Mouse (Mus musculus) lung, postnatal 4 days (tissue): ENCODE results near the gene Wwox.

Experiments used
- DNase-seq, 2 experiments: peaks; one replicate each; pipeline ENCODE4 v3.0.0; 2021

Wwox gene

GRCm38 (mm10) chr8:114604315-114604714 lies 164.9 kb downstream of the Wwox start:
- no peak for DNase-seq

- DNase-seq = no peak
Observed at GRCm38 (mm10) chr8:114605651-114606050, 166.2 kb downstream of the Wwox start.

- DNase-seq = no peak
Observed at GRCm38 (mm10) chr8:114609330-114609729, 169.9 kb downstream of the Wwox start.

- no peak for DNase-seq
Observed at GRCm38 (mm10) chr8:114611075-114611474, 171.6 kb downstream of the Wwox start.

- no peak for DNase-seq
Observed at GRCm38 (mm10) chr8:114612091-114612490, 172.6 kb downstream of the Wwox start.

- DNase-seq = no peak
Observed at GRCm38 (mm10) chr8:114615413-114615812, 176.0 kb downstream of the Wwox start.

- DNase-seq = peak; percentile 36 to 49
Observed at GRCm38 (mm10) chr8:114615908-114616307, 176.5 kb downstream of the Wwox start.

- no peak for DNase-seq
Observed at GRCm38 (mm10) chr8:114618908-114619508, 179.6 kb downstream of the Wwox start.

- DNase-seq = no peak
Observed at GRCm38 (mm10) chr8:114625402-114625801, 185.9 kb downstream of the Wwox start.

- DNase-seq = no peak
Observed at GRCm38 (mm10) chr8:114626897-114627296, 187.4 kb downstream of the Wwox start.

- no peak for DNase-seq
Observed at GRCm38 (mm10) chr8:114629719-114630118, 190.3 kb downstream of the Wwox start.

- DNase-seq = no peak
Observed at GRCm38 (mm10) chr8:114631087-114631486, 191.6 kb downstream of the Wwox start.

- no peak for DNase-seq
Observed at GRCm38 (mm10) chr8:114634151-114634550, 194.7 kb downstream of the Wwox start.

- DNase-seq = no peak
Observed at GRCm38 (mm10) chr8:114634669-114635410, 195.4 kb downstream of the Wwox start.

- no peak for DNase-seq
Observed at GRCm38 (mm10) chr8:114636376-114636775, 196.9 kb downstream of the Wwox start.

- DNase-seq = no peak
Observed at GRCm38 (mm10) chr8:114641809-114642208, 202.4 kb downstream of the Wwox start.

GRCm38 (mm10) chr8:114650789-114651188 lies 211.3 kb downstream of the Wwox start:
- no peak for DNase-seq

- peak; percentile 31 to 40 for DNase-seq
Observed at GRCm38 (mm10) chr8:114657789-114658188, 218.3 kb downstream of the Wwox start.

- no peak for DNase-seq
Observed at GRCm38 (mm10) chr8:114658475-114658874, 219.0 kb downstream of the Wwox start.

- DNase-seq = no peak
Observed at GRCm38 (mm10) chr8:114663053-114663452, 223.6 kb downstream of the Wwox start.

GRCm38 (mm10) chr8:114665521-114665920 lies 226.1 kb downstream of the Wwox start:
- no peak for DNase-seq

GRCm38 (mm10) chr8:114670801-114671200 lies 231.3 kb downstream of the Wwox start:
- no peak for DNase-seq

GRCm38 (mm10) chr8:114671237-114671674 lies 231.8 kb downstream of the Wwox start:
- DNase-seq = peak; percentile 34 to 56

GRCm38 (mm10) chr8:114673416-114673815 lies 234.0 kb downstream of the Wwox start:
- DNase-seq = no peak

GRCm38 (mm10) chr8:114675151-114675550 lies 235.7 kb downstream of the Wwox start:
- no peak for DNase-seq
